ENCODE assay signal across 9 mouse cellular contexts in genomic region chr6:49985127-49985526, GRCm38 (mm10).
DNase-seq lines count a peak whose midpoint lies in the region; ATAC-seq and TF ChIP-seq lines count a peak whose summit lies in the region.
"Had no signal": no experiment of that assay in that cellular context is flagged by ENCODE, and none has a peak within 500 bp of the region (broad histone marks: within the 10 kb centered on the region; RNA-seq: fewer than 3 reads in every experiment).

No protein-coding gene starts in this region.

- H3K9ac ChIP-seq in heart, embryonic 11.5 days (ENCODE audit: low read depth, low read length): no peak overlapping the region
- H3K9ac ChIP-seq in neural tube, embryonic 11.5 days (ENCODE audit: low read length): no peak overlapping the region
- H3K9ac ChIP-seq in kidney, postnatal 0 days (ENCODE audit: low read depth, low read length): no peak overlapping the region

- peak; percentile 70 for DNase-seq in heart, adult 11 months
- peak; percentile 41 for DNase-seq in neural tube, embryonic 11.5 days (ENCODE audit: low spot score)
- DNase-seq in neural tube, embryonic 10.5 days (ENCODE audit: extremely low spot score, low spot score): no peak
- peak; percentile 85 for DNase-seq in kidney, postnatal 0 days (ENCODE audit: low spot score)
- DNase-seq in naive thymus-derived CD4-positive, alpha-beta T cell, adult 2 months (ENCODE audit: low read depth): peak; percentile 63
- no peak for DNase-seq in yolk sac, embryonic 10.5 days (ENCODE audit: low spot score)
- no peak for DNase-seq in cerebellum, postnatal 4 days (ENCODE audit: low spot score in 2 of 2)
- DNase-seq: adrenal gland, postnatal 25 days had no signal

- no peak for TF ChIP-seq CTCF in kidney, postnatal 0 days (IDR thresholded peaks at IDR 0.05; ENCODE audit: low read depth)

- H3K4me3 ChIP-seq in heart, embryonic 11.5 days (ENCODE audit: low read depth, low read length): no peak overlapping the region
- H3K4me3 ChIP-seq in neural tube, embryonic 11.5 days (ENCODE audit: low read depth, low read length): no peak overlapping the region
- no peak overlapping the region for H3K4me3 ChIP-seq in kidney, postnatal 0 days (replicated peaks; ENCODE audit: low read depth, low read length)

- no peaks in the 10 kb centered on the region for H3K9me3 ChIP-seq in heart, embryonic 11.5 days (replicated peaks; ENCODE audit: control insufficient read depth, low read length)
- H3K9me3 ChIP-seq in neural tube, embryonic 11.5 days (ENCODE audit: control insufficient read depth, low read length): no peaks in the 10 kb centered on the region
- no peaks in the 10 kb centered on the region for H3K9me3 ChIP-seq in kidney, postnatal 0 days (replicated peaks; ENCODE audit: low read length)

- H3K4me2 ChIP-seq in heart, embryonic 11.5 days: no peak overlapping the region
- no peak overlapping the region for H3K4me2 ChIP-seq in neural tube, embryonic 11.5 days (ENCODE audit: low read depth)
- no peak overlapping the region for H3K4me2 ChIP-seq in kidney, postnatal 0 days (ENCODE audit: low read length)

- no peak for ATAC-seq in heart, embryonic 11.5 days (replicated peaks; ENCODE audit: insufficient number of reproducible peaks, low FRiP score, low TSS enrichment)
- ATAC-seq in neural tube, embryonic 11.5 days (ENCODE audit: insufficient read depth, low FRiP score, low TSS enrichment): no peak
- peak; percentile 69; the same call in 1 of the 2 replicates for ATAC-seq in kidney, postnatal 0 days (replicated peaks; ENCODE audit: low FRiP score, low read depth)

- 41% methylated on average over 6 of the region's 6 CpGs for WGBS in heart, embryonic 11.5 days (ENCODE audit: insufficient replicate concordance)
- 40% methylated on average over 6 of the region's 6 CpGs for WGBS in neural tube, embryonic 11.5 days
- 16% methylated on average over 6 of the region's 6 CpGs for WGBS in kidney, postnatal 0 days

- H3K27ac ChIP-seq in heart, embryonic 11.5 days (ENCODE audit: low read depth, low read length): no peak overlapping the region
- no peak overlapping the region for H3K27ac ChIP-seq in neural tube, embryonic 11.5 days (ENCODE audit: low read depth, low read length)
- H3K27ac ChIP-seq in kidney, postnatal 0 days: no peak overlapping the region

- no peaks in the 10 kb centered on the region for H3K36me3 ChIP-seq in heart, embryonic 11.5 days (ENCODE audit: control insufficient read depth, insufficient read depth, low read length)
- no peaks in the 10 kb centered on the region for H3K36me3 ChIP-seq in neural tube, embryonic 11.5 days (ENCODE audit: control insufficient read depth, insufficient read depth, low read length)
- no peaks in the 10 kb centered on the region for H3K36me3 ChIP-seq in kidney, postnatal 0 days (ENCODE audit: insufficient read depth, low read length)

- H3K4me1 ChIP-seq in heart, embryonic 11.5 days (ENCODE audit: control insufficient read depth, insufficient read depth, low read length): no peaks in the 10 kb centered on the region
- no peaks in the 10 kb centered on the region; the same call in 1 of the 2 replicates for H3K4me1 ChIP-seq in neural tube, embryonic 11.5 days (ENCODE audit: control insufficient read depth, insufficient read depth, low read length)
- H3K4me1 ChIP-seq in kidney, postnatal 0 days (replicated peaks; ENCODE audit: insufficient read depth, low read length): no peaks in the 10 kb centered on the region

- no peaks in the 10 kb centered on the region for H3K27me3 ChIP-seq in heart, embryonic 11.5 days (ENCODE audit: control insufficient read depth, insufficient read depth, low read length)
- no peaks in the 10 kb centered on the region for H3K27me3 ChIP-seq in neural tube, embryonic 11.5 days (ENCODE audit: control insufficient read depth, insufficient read depth, low read length)
- H3K27me3 ChIP-seq in kidney, postnatal 0 days (ENCODE audit: insufficient read depth, low read length): no peaks in the 10 kb centered on the region

Comparison
In these comparisons a context has a peak if more than half of its experiments do, and no peak if none do; other contexts are left out.
1. DNase-seq: peak in heart, adult 11 months (single experiment), neural tube, embryonic 11.5 days (single experiment), kidney, postnatal 0 days (single experiment) and naive thymus-derived CD4-positive, alpha-beta T cell, adult 2 months (single experiment); none in neural tube, embryonic 10.5 days (single experiment), yolk sac, embryonic 10.5 days (single experiment) and cerebellum, postnatal 4 days (0 of 2).